21 mouse cellular contexts compared by ENCODE assay signal in genomic region chr6:19551932-19552331, GRCm38 (mm10).
DNase-seq lines count a peak whose midpoint lies in the region; ATAC-seq lines count a peak whose summit lies in the region.
"Had no signal": no experiment of that assay in that cellular context is flagged by ENCODE, and none has a peak within 500 bp of the region (broad histone marks: within the 10 kb centered on the region; RNA-seq: fewer than 3 reads in every experiment).

No protein-coding gene starts in this region.

- H3K36me3 ChIP-seq in embryonic facial prominence, embryonic 11.5 days (replicated peaks; ENCODE audit: control insufficient read depth, insufficient read depth, low read depth, low read length), result no peaks in the 10 kb centered on the region
- no peaks in the 10 kb centered on the region for H3K36me3 ChIP-seq in embryonic facial prominence, embryonic 10.5 days (replicated peaks)
- H3K36me3 ChIP-seq: heart, embryonic 10.5 days; limb, embryonic 10.5 days; liver, embryonic 12.5 days had no signal

- intact Hi-C loops in left cerebral cortex, postnatal 10 days (cut with DNase I), result no loop called here

- no peak overlapping the region for H3K27ac ChIP-seq in embryonic facial prominence, embryonic 11.5 days (replicated peaks; ENCODE audit: low read depth, low read length)
- no peak overlapping the region for H3K27ac ChIP-seq in embryonic facial prominence, embryonic 10.5 days (replicated peaks)
- H3K27ac ChIP-seq: heart, embryonic 10.5 days; limb, embryonic 10.5 days; liver, embryonic 12.5 days had no signal

- H3K4me2 ChIP-seq in embryonic facial prominence, embryonic 11.5 days (ENCODE audit: low read depth, low read length), result no peak overlapping the region
- H3K4me2 ChIP-seq: liver, embryonic 12.5 days; lung, embryonic 14.5 days; midbrain, embryonic 11.5 days had no signal

- ATAC-seq in embryonic facial prominence, embryonic 11.5 days (replicated peaks; ENCODE audit: insufficient number of reproducible peaks, low FRiP score, low TSS enrichment, low read depth), result no peak
- no peak for ATAC-seq in CD4-positive, CD25-positive, alpha-beta regulatory T cell, adult 4 months
- ATAC-seq: liver, embryonic 12.5 days had no signal

- peak; percentile 8 for DNase-seq in embryonic facial prominence, embryonic 11.5 days (ENCODE audit: low spot score)
- DNase-seq in embryonic facial prominence, embryonic 10.5 days (ENCODE audit: low spot score), result no peak
- DNase-seq in layer of hippocampus, adult 18-20 months (ENCODE audit: low spot score in 2 of 2), result peak; percentile 2 to 42
- no peak for DNase-seq in layer of hippocampus, postnatal 25 days (ENCODE audit: extremely low spot score in 1 of 2, low spot score in 1 of 2)
- DNase-seq in cerebellum, adult 9-11 months, result peak; percentile 91
- DNase-seq in thymus, postnatal 14 days, result no peak
- DNase-seq in left cerebral cortex, postnatal 10 days (ENCODE audit: extremely low spot score in 1 of 2, low spot score in 2 of 2), result no peak
- DNase-seq: adrenal gland, adult 8-10 months; gastrocnemius, postnatal 36 days; heart, postnatal 10 days; kidney, adult 8-10 months; kidney, postnatal 25 days; lung, embryonic 14.5 days; lung, postnatal 4 days; right cerebral cortex, postnatal 14 days had no signal

- no peak overlapping the region for H3K9ac ChIP-seq in embryonic facial prominence, embryonic 11.5 days (replicated peaks; ENCODE audit: low read length)
- H3K9ac ChIP-seq: liver, embryonic 12.5 days; lung, embryonic 14.5 days had no signal

- no peaks in the 10 kb centered on the region for H3K27me3 ChIP-seq in embryonic facial prominence, embryonic 11.5 days (ENCODE audit: control insufficient read depth, insufficient read depth, low read length)
- H3K27me3 ChIP-seq in embryonic facial prominence, embryonic 10.5 days (replicated peaks; ENCODE audit: low read depth, poor library complexity, severe bottlenecking), result no peaks in the 10 kb centered on the region
- H3K27me3 ChIP-seq: CH12.LX; liver, embryonic 12.5 days had no signal

- H3K4me1 ChIP-seq in embryonic facial prominence, embryonic 11.5 days (ENCODE audit: control insufficient read depth, insufficient read depth, low read length), result no peaks in the 10 kb centered on the region
- H3K4me1 ChIP-seq in embryonic facial prominence, embryonic 10.5 days, result no peaks in the 10 kb centered on the region
- H3K4me1 ChIP-seq: heart, embryonic 10.5 days; limb, embryonic 10.5 days; liver, embryonic 12.5 days had no signal

- no peak overlapping the region for H3K4me3 ChIP-seq in embryonic facial prominence, embryonic 11.5 days (ENCODE audit: low read depth, low read length)
- no peak overlapping the region for H3K4me3 ChIP-seq in embryonic facial prominence, embryonic 10.5 days
- H3K4me3 ChIP-seq: heart, embryonic 10.5 days; limb, embryonic 10.5 days; liver, embryonic 12.5 days had no signal

- no peaks in the 10 kb centered on the region for H3K9me3 ChIP-seq in embryonic facial prominence, embryonic 11.5 days (replicated peaks; ENCODE audit: control insufficient read depth, low read length)
- H3K9me3 ChIP-seq in embryonic facial prominence, embryonic 10.5 days, result no peaks in the 10 kb centered on the region
- H3K9me3 ChIP-seq: heart, embryonic 10.5 days; limb, embryonic 10.5 days; liver, embryonic 12.5 days had no signal

Comparison
In these comparisons a context has a peak if more than half of its experiments do, and no peak if none do; other contexts are left out.
1. DNase-seq: peak in embryonic facial prominence, embryonic 11.5 days (single experiment), layer of hippocampus, adult 18-20 months (2 of 2) and cerebellum, adult 9-11 months (single experiment); none in embryonic facial prominence, embryonic 10.5 days (single experiment), layer of hippocampus, postnatal 25 days (0 of 2), thymus, postnatal 14 days (single experiment) and left cerebral cortex, postnatal 10 days (0 of 2).